Mouse (Mus musculus) adrenal gland, postnatal 25 days (tissue): Measurements from ENCODE around the gene Prnd. TPM values are rescaled to one million over a fixed set of nuclear protein-coding genes. Genes with fewer than 3 reads are reported as not detected.

Experiments used
- DNase-seq: peaks from one replicate; pipeline ENCODE4 v3.0.0; 2021; ENCODE audit warnings: mixed read lengths
- total RNA-seq: library from RNA; stranded (reverse); gene quantifications from 2 replicates; pipeline ENCODE4 v1.2.3, GENCODE M21; 2021

Prnd gene
- total RNA-seq, 1 experiment from 2014 or later: not detected

DNA sequence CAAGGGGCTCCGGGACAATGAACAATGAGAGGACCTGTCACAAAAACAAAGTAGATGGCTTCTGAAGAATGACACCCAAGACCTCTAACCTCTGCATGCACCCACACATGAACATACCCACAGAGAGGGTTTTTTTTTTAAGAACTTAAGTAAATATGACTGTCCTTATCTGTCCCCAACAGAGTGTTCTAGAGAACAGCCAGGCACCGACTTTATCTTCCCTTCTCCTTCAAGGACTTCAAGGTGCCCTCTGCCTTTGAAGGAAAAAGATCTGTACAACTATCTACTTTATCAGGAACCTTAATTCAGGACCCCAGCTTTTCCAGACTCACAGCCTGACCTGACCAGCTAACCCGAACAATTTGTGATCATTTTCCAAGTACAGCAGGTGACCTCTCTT is 10.2 kb upstream of the Prnd start:
- DNase-seq: no peak

DNA sequence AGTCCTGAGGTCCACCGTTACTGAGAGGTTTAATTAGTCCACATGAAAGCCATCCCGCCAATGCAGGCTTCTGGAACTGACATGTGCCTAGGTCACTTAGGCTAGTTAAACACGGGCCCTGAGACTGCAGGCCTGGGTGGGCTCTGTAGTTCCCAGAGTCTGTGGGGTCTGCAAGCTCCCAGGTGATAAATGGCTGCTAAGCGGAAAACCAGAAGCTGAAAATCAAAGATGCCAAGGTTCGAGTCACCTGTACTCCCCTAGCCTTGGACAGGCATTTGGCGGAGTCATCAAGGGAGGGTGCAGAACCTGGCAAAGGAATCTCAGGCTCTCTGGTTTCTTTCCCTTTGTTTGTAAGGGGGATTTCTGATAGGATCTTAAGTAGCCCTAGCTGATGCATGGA is 9.2 kb upstream of the Prnd start:
- no peak for DNase-seq

DNA sequence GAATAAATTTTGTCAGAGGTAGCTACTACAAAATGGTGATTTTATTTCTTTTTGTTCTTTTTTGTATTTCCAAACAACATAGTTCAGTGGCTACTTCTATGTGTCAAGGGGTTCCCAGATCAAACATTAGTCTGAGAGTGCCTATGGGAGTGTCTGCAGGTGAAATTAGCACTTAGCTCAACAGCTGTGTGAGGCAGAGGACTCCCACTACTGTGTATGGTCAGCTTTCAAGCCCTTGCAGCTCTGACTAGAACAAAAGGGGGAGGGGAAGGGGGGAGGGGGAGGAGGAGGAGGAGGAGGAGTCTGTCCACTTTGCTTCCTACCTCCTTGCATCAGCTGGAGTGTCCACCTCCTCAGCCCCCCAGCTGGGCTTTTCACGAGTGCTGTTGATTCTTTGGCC is 6.3 kb upstream of the Prnd start:
- no peak for DNase-seq

DNA sequence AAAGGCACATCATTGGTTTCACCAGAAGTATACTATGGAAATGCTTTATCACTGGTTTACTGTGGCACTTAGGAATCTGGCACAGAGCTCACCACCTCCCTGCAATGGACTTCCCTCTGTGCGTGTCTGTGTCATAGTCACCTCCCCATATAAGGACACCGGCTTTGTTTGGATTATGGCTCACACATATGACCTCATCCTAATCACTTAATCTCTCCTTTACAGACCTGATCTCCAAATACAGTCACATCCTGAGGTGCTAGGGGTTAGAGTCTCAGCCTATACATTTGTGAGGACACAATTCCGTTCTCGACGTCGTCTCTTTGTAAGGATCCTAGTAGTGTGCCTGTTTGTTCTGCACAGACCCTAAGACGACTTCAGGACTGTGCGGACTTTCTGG is 5.4 kb upstream of the Prnd start:
- no peak for DNase-seq

DNA sequence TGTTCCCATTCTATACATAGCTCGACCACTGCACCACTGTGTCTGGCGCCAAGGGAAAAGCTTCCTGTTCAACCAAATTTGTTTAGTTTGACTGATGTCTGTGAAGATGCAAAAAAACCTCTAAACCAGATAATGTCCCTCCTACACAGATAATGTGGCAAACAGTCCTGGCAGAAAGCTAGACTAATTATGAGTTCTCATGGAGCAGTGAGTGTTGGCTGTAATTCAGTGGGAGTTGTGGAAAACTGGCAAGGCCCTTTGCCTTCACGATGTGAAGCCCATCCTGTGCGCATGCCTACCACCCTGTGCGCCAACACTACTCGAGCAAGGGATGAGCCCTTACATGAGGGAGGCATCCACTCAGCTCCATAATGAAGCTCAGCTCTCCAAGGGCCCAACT is 4.9 kb upstream of the Prnd start:
- DNase-seq: no peak

DNA sequence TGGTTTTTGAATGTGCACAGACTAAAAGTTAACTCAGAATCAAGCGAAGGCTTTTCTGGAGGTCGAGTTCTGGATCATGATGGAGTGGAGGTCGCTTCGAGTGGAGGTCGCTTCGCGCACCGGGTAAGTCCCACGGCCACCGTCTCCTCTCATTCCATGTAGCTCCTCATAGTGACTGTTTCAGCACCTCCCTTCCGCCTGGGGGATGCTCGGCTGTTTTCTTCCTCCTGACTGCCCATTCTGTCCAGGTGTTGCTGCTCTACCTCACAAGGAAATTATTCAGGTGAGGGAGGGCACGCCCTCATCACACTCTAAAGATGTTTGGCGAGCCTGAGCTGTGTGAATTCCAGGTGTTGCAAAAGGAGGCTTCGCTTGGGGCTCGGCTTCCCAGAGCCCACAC is 4.3 kb upstream of the Prnd start:
- no peak for DNase-seq

DNA sequence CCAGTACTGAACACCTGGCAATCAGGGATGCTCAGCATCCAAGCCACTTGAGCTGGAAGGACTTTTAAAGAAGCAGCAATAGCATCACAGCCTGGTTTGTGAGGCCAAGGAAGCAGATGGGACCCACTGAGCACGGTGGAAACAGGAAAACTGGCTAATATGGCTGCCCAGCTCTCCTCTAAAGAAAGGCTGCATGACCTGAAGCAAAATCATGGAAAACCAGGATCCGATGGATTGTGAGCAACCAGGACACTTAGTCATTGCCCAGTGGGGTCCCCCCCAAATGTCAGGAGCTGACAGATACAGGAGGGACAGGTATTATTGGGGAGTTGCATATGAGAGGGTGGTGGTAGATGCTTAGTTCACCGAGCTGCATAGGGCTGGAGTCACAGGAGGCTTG is 2.5 kb upstream of the Prnd start:
- no peak for DNase-seq

DNA sequence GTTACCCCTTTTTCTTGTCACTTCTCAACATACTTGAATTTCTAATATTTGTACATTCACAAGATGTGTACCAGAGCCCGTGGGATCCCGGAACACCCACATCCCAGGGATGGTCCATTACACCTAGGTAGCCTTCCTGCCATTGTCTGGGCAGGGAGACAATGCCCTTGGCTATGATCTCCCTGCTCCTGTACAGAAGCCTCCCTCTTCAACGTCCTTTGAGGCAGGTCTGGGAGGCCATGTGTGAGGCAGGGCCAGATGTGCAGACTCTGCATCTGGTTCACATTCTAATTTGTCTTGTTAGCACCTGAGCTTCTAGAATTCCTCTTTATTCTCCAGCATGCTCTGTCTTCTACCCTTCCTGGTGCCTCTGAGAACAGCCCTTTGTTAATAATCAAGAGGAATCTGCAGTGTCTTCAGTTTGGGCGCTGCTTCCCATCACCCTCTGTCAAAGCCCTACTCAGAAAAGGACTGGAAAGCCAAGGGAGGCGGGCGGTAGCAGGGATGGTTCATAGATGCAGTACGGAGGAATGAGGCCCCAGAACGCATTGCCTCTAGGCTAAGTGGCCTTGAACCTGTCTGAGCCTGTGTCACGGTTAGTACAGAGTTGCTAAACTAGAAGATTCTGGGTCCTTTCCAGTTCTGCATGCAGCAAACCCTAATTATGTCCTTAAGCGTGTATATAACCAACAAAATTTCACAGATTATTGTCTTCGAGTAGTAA is 1.6 kb upstream of the Prnd start:
- no peak for DNase-seq

DNA sequence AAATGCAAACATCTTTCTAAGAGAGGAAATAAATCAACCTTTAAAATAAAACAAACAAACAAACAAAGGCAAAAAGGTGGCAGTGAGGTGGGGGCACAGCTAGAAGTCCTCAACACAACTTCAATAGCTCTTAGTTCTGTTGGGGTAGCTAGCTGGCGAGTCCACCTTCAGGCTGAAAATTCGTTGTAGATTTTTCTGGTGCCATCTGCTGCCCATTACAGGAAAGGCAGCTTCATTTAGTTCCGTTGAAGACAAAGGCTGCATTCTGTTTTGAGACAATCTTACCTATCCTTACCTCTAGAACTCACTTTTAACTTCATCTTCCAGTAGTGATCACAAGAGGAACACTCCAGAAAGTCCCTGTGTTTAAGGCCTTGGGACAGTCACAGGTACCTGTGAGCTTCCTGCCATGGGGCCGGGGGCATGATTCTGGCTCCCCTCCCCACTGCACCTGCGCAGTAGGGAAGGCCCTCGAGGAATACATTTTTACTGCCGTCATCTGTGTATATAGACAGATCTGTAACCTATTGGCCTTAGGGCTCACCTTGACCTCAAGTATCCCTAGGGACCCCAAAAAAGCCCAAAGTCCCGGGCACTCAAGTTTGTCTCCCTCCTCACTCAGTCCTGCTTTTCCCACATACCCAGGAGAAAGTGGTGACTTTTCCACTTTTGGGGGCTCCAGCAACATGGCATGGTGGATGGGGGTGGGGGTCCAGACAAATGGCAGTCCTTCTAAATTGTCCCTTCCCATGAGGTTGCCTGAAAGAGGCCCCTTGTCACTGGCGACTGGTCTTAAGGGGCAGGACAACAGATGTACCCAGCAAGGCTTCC is 679 bp upstream of the Prnd start:
- DNase-seq: peak; percentile 52

DNA sequence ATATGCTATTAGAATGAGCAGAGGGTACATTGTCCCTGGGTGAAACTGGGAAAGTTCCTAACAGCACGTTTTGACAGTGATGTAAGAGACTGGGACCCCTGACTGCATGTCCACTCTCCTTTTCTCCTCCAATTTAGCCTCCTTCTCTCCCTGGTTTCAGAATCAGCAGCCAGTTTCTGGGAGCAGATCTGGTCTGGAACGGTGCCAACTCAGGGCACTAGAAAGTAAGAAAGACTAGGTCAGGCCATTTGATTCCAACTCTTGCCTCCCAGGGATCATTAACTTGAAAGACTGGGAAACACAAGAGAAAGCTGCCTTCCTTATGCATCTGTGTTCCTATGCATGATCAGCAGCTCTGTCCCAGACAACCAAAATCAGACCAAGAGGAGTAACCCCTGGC is 1.8 kb downstream of the Prnd start:
- DNase-seq: peak; percentile 33

DNA sequence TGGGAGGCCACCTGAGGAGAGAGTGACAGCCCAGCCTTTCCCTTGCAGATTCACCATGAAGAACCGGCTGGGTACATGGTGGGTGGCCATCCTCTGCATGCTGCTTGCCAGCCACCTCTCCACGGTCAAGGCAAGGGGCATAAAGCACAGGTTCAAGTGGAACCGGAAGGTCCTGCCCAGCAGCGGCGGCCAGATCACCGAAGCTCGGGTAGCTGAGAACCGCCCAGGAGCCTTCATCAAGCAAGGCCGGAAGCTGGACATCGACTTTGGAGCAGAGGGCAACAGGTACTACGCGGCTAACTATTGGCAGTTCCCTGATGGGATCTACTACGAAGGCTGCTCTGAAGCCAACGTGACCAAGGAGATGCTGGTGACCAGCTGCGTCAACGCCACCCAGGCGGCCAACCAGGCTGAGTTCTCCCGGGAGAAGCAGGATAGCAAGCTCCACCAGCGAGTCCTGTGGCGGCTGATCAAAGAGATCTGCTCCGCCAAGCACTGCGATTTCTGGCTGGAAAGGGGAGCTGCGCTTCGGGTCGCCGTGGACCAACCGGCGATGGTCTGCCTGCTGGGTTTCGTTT is 2.4 kb downstream of the Prnd start:
- DNase-seq: peak; percentile 34

DNA sequence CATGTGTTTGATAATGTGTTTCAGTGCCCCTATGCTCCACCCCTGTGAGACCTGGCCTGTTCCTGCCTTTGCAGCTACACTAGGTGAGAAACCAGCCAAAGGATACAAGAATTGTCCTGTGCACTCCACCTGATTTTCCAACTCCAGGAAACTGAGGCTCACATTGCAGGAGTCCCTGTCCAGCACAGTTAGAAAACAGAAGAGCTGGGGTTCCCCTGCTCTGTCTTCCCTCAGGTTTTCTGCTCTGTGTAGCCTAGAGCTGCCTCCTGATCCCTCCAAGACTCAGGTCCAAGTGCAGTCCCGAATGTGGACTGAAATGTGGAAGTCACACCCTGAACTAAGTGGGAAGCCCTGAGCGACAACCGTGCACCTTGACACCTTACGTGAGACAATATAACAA is 3.0 kb downstream of the Prnd start:
- DNase-seq: no peak

DNA sequence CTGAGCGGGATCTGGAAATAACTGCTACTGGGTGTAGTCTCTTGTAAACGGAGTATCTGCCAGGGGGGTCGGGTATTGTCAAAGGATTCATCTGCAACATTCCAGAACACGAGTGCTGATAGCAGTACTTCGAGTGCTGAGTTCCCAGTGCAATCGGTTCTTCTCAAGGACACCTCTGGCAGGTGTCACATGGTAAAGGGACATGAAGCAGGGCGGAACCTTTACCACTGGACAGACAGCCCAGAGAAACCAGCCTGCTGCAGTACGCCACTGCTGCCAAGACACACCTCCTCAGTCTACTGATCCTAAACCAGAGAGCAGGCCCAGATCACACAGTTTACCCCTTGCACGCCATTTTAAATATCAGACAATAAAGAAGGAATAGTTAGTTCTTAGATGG is 4.2 kb downstream of the Prnd start:
- DNase-seq: peak; percentile 40

DNA sequence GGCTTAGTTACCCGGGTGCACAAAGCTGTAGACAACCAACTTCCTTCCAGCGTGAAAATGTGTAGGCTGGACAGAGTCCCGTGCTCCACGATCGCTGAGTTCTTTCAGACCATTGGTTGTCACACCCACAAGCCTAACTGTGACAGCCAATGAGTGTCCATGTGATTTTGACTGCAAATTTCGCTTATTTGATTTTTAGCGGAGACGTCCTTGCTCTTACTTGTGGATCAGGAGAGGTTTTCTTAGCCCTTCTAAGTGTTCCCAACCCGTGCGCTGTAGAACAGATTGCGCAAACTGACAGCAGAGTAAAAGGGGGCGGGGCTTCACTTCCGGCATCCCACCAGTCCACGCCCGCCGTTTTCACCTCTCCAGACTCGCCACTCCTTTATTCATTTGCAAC is 4.6 kb downstream of the Prnd start:
- peak; percentile 39 for DNase-seq

DNA sequence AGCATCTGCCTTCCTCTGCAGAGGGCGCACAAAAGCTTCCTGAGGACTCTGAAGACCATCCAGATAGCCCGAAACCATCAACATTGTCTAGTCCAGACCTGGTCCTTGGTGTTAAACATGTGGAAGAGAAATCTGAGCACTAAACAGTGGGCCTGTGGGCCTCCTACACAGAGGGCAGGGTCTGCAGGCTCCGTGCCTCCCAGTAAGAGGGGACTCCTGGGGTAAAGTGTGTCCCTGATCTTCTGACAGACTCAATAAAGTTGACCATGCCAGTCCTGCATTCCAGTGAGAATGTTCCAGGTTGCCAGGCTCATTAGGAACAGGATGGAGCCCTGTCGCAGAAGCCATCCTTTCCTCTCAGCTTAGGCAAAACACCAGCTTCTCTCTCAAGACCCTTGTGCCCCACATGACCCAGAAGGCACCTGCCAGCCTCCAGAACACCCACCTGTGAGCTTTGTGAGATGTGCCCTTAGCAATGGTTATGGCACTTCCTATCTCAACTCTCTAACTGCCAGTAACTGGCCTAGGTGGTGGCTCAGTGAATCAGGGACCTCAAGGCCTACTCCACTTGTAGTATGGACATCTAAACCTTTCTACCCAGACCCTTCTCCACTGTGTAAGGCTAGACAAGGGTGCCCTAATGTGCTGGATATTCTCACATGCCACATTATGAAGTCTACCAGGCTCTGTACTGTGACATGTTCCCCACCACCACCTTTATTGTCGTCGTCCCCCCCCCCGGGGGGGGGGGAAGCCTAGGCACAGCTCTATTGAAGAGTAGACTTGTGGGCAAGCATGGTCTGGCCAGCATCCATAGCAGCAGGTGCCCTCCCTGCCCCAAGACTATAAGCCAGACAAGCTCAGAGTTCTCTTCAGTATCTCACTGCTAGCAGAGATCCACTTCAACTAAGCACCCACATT is 5.9 kb downstream of the Prnd start:
- DNase-seq: no peak

DNA sequence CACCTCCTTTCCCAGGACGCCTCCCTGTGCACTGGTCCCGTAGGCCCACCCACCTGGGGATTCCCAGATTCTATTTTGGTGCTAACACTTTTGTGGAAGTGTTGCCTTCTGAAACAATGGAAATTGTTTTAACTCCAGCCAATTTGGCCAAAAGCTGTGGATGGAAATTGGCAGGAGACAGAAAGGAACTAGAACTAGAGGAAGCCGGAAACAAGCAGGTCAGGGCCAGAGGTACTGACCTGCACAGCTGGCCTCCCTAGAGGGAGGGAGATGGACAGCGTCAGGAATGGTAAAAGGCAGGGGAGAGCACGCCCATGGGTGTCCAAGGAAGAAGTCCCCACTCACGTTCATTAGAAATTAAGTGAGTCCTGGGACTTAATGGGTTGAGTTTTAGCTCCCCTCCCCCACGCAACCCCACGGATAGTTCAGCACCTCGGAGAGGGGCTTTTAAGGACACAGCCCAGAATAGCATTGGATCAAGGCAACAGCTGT is 7.1 kb downstream of the Prnd start:
- no peak for DNase-seq

DNA sequence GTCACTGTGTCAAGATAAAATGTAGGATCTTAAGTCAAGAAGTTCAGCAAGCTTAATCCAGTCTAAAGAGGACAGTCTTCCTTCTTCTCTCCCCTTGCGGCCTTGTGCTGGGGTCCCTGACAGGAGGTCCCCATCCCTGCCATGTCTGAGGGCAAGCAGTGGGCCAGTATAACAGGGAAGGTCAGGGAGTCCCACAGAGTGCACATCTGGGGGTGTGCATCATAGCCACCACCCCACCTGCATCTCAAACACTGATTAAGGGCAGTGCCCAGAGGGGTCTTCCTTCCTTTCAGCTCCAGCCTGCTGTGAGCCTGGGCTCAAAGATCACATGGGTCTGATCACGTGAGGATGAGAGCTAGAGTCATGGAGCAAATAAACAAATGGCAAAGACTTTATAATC is 11.0 kb downstream of the Prnd start:
- no peak for DNase-seq

DNA sequence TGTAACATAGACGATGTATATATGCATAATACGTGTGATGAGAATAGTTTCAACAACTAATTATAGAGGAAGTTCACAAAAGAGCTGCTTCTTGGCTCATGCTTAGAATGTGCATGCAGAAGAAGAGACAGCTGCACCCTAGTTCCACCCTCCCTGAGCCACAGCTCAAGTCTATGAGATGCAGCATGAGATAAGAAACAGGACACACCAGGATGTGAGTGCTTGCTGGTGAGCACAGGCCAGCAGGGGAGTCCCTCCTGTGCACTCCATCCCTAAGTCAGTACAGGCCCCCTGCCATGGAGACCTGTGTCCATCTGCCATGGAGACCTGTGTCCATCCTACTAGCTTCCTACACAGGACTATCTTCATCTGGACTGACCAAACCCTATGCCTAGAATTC is 19.9 kb downstream of the Prnd start:
- DNase-seq: no peak

DNA sequence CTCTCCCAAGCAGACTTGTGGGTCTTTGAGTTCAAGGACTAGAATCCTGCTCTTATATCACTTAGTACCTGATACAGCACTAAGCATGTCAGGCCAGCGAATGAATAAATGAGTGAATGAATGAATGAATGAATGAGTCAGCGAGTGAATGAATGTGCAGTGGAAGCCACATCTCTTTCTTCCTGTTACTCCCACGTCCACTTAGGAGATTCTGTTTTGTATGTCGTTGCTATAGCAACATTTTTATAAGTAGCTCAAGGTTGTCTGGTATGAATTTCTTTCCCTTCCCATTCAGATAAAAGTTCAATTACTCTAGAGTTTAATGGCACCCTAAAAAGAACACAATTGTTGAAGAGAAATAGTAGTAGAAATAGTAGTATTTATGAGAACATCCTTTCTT is 20.4 kb downstream of the Prnd start:
- DNase-seq: no peak

DNA sequence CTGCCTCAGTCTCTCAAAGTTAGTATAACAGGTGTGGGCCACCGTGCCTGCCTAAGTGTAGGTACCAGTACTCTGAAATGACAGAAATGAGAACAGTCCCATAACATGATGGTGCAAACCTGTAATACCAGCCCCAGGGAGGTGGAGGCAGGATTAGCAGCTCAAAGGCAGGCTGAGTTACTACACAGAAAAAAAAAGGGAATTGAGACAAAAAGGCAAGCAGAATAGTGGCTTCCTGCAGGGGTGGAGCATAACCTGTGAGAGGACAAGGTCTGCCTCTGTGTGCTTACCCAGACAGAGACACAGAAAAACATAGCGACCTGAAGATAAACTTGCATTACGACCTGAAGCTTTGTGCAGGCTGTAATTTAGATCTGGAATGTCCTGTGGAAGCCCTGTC is 26.0 kb downstream of the Prnd start:
- no peak for DNase-seq

DNA sequence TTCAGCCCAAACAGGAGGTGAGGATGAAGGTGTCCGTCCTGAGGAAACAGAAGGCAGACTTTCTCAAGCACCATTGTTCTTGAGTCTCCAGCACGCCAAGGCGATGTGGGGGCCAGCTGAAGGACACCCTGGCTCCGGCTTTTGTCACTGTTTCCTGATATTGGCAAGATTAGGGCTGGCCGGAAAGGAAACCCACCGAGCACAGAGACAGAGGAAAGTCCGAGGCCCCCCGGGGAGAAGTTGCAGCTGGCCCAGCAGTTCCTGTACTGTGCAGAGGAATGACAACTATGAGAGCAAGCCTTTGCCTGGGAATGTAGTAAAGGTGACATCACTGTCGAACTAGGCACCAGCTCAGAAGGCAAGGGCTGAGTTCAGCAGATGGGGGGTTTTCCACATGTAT is 30.2 kb downstream of the Prnd start:
- DNase-seq: no peak

DNA sequence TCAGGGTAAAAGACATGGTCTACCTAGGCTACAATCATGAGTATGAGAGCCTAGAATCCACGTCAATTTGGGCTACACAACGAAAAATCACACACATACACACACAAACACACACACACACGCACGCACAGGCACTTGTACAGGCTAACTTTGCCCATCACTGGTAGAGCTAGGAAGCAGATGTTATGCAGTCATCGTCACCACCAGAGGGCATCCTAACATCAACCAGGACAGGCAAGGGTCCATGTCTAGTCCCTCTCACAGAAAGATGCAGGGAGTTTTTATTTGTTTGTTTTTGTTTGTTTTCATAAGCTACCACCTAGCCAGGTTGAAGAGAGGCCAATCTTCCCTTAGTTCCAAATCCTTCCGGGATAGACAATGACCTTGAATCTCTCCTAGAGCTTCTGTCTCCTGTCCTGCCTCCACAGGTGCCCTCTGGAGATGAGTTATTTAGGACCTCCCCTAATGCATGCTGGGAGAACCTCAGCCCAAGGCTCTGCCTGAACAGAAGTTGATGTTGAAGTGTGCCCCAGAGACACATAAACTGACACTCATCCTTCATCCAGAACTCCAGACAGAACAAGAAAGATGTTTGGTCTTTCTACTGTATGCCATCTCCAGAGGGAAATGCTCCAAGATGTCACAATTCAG is 32.0 kb downstream of the Prnd start:
- DNase-seq: peak; percentile 48
